Comparison of ENCODE assay signal across 32 mouse cellular contexts in the genomic region with DNA sequence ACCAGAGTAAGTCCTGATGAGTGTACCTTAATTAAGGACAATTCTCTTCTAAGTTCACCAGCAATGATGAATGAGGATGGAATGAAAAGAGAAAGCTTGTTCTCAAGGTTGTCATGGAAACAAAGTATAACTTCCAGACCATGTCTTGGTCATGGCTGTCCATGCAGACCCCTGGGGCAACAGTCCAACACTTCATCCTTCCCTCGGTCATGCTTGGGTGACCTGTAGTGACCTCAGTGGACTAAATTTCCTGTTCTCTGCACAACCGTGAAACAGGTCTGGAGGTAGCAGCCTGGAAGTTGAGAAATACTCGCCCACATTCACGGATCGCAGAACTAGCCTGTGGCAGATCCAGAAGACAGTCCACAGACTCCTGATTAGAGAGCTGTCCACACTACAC. TPM values are rescaled to one million over a fixed set of nuclear protein-coding genes. Genes with fewer than 3 reads are reported as not detected.
A peak's percentile ranks its signal among the peaks of the same experiment; 100 is the strongest.
DNase-seq lines count a peak whose midpoint lies in the region; ATAC-seq and TF ChIP-seq lines count a peak whose summit lies in the region.
"Had no signal": no experiment of that assay in that cellular context is flagged by ENCODE, and none has a peak within 500 bp of the region (broad histone marks: within the 10 kb centered on the region; RNA-seq: fewer than 3 reads in every experiment).

No protein-coding gene starts in this region.

- H3K36me3 ChIP-seq in kidney, adult 2 months (ENCODE audit: control insufficient read depth, insufficient read depth, low read length) = no peaks in the 10 kb centered on the region
- H3K36me3 ChIP-seq in kidney, postnatal 0 days (ENCODE audit: insufficient read depth, low read length) = no peaks in the 10 kb centered on the region
- no peaks in the 10 kb centered on the region for H3K36me3 ChIP-seq in CH12.LX (replicated peaks in 1 of 2; ENCODE audit: control insufficient read depth in 1 of 2, insufficient read depth in 1 of 2, low read length in 1 of 2)
- no peaks in the 10 kb centered on the region for H3K36me3 ChIP-seq in limb, embryonic 13.5 days
- H3K36me3 ChIP-seq: embryonic facial prominence, embryonic 10.5 days; embryonic facial prominence, embryonic 15.5 days; forebrain, embryonic 12.5 days; hindbrain, embryonic 15.5 days; midbrain, embryonic 12.5 days; neural tube, embryonic 12.5 days had no signal

- no peak for TF ChIP-seq EP300 in CH12.LX (IDR thresholded peaks at IDR 0.05; ENCODE audit: low read length)

- no peak for TF ChIP-seq POLR2A in kidney, adult 2 months (IDR thresholded peaks at IDR 0.05; ENCODE audit: low read depth, low read length)
- TF ChIP-seq POLR2A in CH12.LX (IDR thresholded peaks at IDR 0.05; ENCODE audit: low read depth, low read length) = no peak

- in situ Hi-C loops in CH12.LX (cut with MboI; ENCODE audit: low pct_ligation_motif_present, low pct_unique_long_range_greater_than_20kb, low sequenced_read_pairs) = no loop called here

- DNase-seq in kidney, adult 2 months = peak; percentile 7
- no peak for DNase-seq in kidney, adult 18-20 months
- no peak for DNase-seq in kidney, postnatal 0 days (ENCODE audit: low spot score)
- DNase-seq in kidney, adult 11 months = no peak
- DNase-seq in CH12.LX (ENCODE audit: extremely low read depth) = no peak
- DNase-seq in layer of hippocampus, adult 9-10 months (ENCODE audit: low spot score) = no peak
- DNase-seq: adrenal gland, adult 2 months; adrenal gland, postnatal 36 days; cerebellum, adult 18-20 months; cerebellum, postnatal 10 days; forebrain, postnatal 0 days; heart, postnatal 14 days; left cerebral cortex, postnatal 4 days; lung, postnatal 4 days; right cerebral cortex, adult 18-20 months; spleen, adult 18-20 months; thymus, adult 2 months; thymus, postnatal 36 days had no signal

- no peaks in the 10 kb centered on the region for H3K27me3 ChIP-seq in kidney, adult 2 months (replicated peaks; ENCODE audit: control insufficient read depth, insufficient read depth, low read length)
- H3K27me3 ChIP-seq in kidney, postnatal 0 days (ENCODE audit: insufficient read depth, low read length) = no peaks in the 10 kb centered on the region
- no peaks in the 10 kb centered on the region for H3K27me3 ChIP-seq in CH12.LX (replicated peaks)
- H3K27me3 ChIP-seq in limb, embryonic 13.5 days = peaks cover 8% of the 10 kb centered on the region
- H3K27me3 ChIP-seq: embryonic facial prominence, embryonic 15.5 days; forebrain, embryonic 12.5 days; hindbrain, embryonic 15.5 days; megakaryocyte, embryonic 14.5 days; midbrain, embryonic 12.5 days; neural tube, embryonic 12.5 days had no signal

- TF ChIP-seq CTCF in kidney, adult 2 months (conservative IDR thresholded peaks at IDR 0.05; ENCODE audit: insufficient read depth, insufficient read length, low read depth, low read length) = no peak
- TF ChIP-seq CTCF in kidney, postnatal 0 days (IDR thresholded peaks at IDR 0.05; ENCODE audit: low read depth) = no peak
- no peak for TF ChIP-seq CTCF in CH12.LX (conservative IDR thresholded peaks at IDR 0.05 in 1 of 2, IDR thresholded peaks at IDR 0.05 in 1 of 2; ENCODE audit: low read depth in 2 of 2, low read length in 2 of 2)

- dilution Hi-C loops in CH12.LX (cut with MboI; ENCODE audit: extremely low pct_ligation_motif_present, extremely low pct_unique_long_range_greater_than_20kb, low sequenced_read_pairs) = no loop called here

- no peaks in the 10 kb centered on the region for H3K9me3 ChIP-seq in kidney, postnatal 0 days (replicated peaks; ENCODE audit: low read length)
- no peaks in the 10 kb centered on the region for H3K9me3 ChIP-seq in CH12.LX (replicated peaks; ENCODE audit: low read length)
- H3K9me3 ChIP-seq in limb, embryonic 13.5 days = peaks cover 9% of the 10 kb centered on the region; the same call in 1 of the 2 replicates
- H3K9me3 ChIP-seq: forebrain, embryonic 12.5 days; midbrain, embryonic 12.5 days had no signal

- no peak overlapping the region for H3K4me3 ChIP-seq in kidney, adult 2 months (ENCODE audit: insufficient read depth, low read depth, low read length)
- H3K4me3 ChIP-seq in kidney, postnatal 0 days (replicated peaks; ENCODE audit: low read depth, low read length) = no peak overlapping the region
- no peak overlapping the region for H3K4me3 ChIP-seq in CH12.LX (replicated peaks in 1 of 3; ENCODE audit: low read depth in 2 of 3, low read length in 2 of 3, poor library complexity in 1 of 3)
- no peak overlapping the region for H3K4me3 ChIP-seq in limb, embryonic 13.5 days
- H3K4me3 ChIP-seq: embryonic facial prominence, embryonic 10.5 days; embryonic facial prominence, embryonic 15.5 days; forebrain, embryonic 12.5 days; hindbrain, embryonic 10.5 days; hindbrain, embryonic 15.5 days; megakaryocyte, embryonic 14.5 days; midbrain, embryonic 12.5 days; myocyte; neural tube, embryonic 12.5 days had no signal

- TF ChIP-seq RAD21 in CH12.LX (IDR thresholded peaks at IDR 0.05; ENCODE audit: low read depth, low read length) = no peak

- peak; percentile 54; the same call in 1 of the 2 replicates for ATAC-seq in kidney, postnatal 0 days (replicated peaks; ENCODE audit: low FRiP score, low read depth)
- peak; percentile 21; the same call in 1 of the 2 replicates for ATAC-seq in limb, embryonic 13.5 days (ENCODE audit: low FRiP score, low read depth)
- ATAC-seq: activated CD4-positive, CD25-positive, alpha-beta regulatory T cell, adult 4 months; CD4-positive, CD25-positive, alpha-beta regulatory T cell, adult 4 months; forebrain, postnatal 0 days; inflammation-experienced regulatory T-cells, adult 6 months had no signal

- H3K4me2 ChIP-seq in kidney, postnatal 0 days (ENCODE audit: low read length) = no peak overlapping the region
- peak overlapping the region; percentile 17; the same call in 1 of the 2 replicates for H3K4me2 ChIP-seq in CH12.LX (ENCODE audit: insufficient read depth, low read depth, poor library complexity, severe bottlenecking)
- H3K4me2 ChIP-seq in limb, embryonic 13.5 days (replicated peaks) = no peak overlapping the region
- H3K4me2 ChIP-seq: embryonic facial prominence, embryonic 15.5 days; forebrain, embryonic 12.5 days; hindbrain, embryonic 15.5 days; midbrain, embryonic 12.5 days; neural tube, embryonic 12.5 days had no signal

- WGBS in kidney, adult 2 months = 37% methylated on average over 5 of the region's 5 CpGs
- WGBS in kidney, postnatal 0 days = 45% methylated on average over 5 of the region's 5 CpGs
- 58% methylated on average over 5 of the region's 5 CpGs for whole genome bisulfite sequencing in limb, embryonic 13.5 days

- H3K4me1 ChIP-seq in kidney, adult 2 months (ENCODE audit: control insufficient read depth, insufficient read depth, low read length) = no peaks in the 10 kb centered on the region
- no peaks in the 10 kb centered on the region for H3K4me1 ChIP-seq in kidney, postnatal 0 days (replicated peaks; ENCODE audit: insufficient read depth, low read length)
- no peaks in the 10 kb centered on the region for H3K4me1 ChIP-seq in CH12.LX (ENCODE audit: control insufficient read depth in 1 of 2, insufficient read depth in 2 of 2)
- peaks cover 22% of the 10 kb centered on the region for H3K4me1 ChIP-seq in limb, embryonic 13.5 days
- H3K4me1 ChIP-seq: embryonic facial prominence, embryonic 10.5 days; embryonic facial prominence, embryonic 15.5 days; forebrain, embryonic 12.5 days; hindbrain, embryonic 10.5 days; hindbrain, embryonic 15.5 days; megakaryocyte, embryonic 14.5 days; midbrain, embryonic 12.5 days; neural tube, embryonic 12.5 days had no signal

- no peak overlapping the region for H3K9ac ChIP-seq in kidney, postnatal 0 days (ENCODE audit: low read depth, low read length)
- no peak overlapping the region for H3K9ac ChIP-seq in CH12.LX (ENCODE audit: insufficient read depth, low read depth)
- no peak overlapping the region for H3K9ac ChIP-seq in limb, embryonic 13.5 days
- H3K9ac ChIP-seq: embryonic facial prominence, embryonic 15.5 days; forebrain, embryonic 12.5 days; forebrain, postnatal 0 days; hindbrain, embryonic 15.5 days; midbrain, embryonic 12.5 days; neural tube, embryonic 12.5 days had no signal

- no peaks in the 10 kb centered on the region for H3K79me2 ChIP-seq in CH12.LX (replicated peaks; ENCODE audit: control insufficient read depth, extremely low read depth, insufficient read depth, poor library complexity, severe bottlenecking)

- H3K27ac ChIP-seq in kidney, adult 2 months (ENCODE audit: insufficient read depth, low read depth, low read length) = no peak overlapping the region
- no peak overlapping the region for H3K27ac ChIP-seq in kidney, postnatal 0 days
- H3K27ac ChIP-seq in CH12.LX (ENCODE audit: insufficient read depth, low read depth) = no peak overlapping the region
- no peak overlapping the region for H3K27ac ChIP-seq in limb, embryonic 13.5 days
- H3K27ac ChIP-seq: embryonic facial prominence, embryonic 10.5 days; embryonic facial prominence, embryonic 15.5 days; forebrain, embryonic 12.5 days; hindbrain, embryonic 10.5 days; hindbrain, embryonic 15.5 days; midbrain, embryonic 12.5 days; neural tube, embryonic 12.5 days had no signal

TF ChIP-seq in CH12.LX, 34 proteins besides CTCF, POLR2A, EP300 and RAD21 (continues in another document):
- TF ChIP-seq TCF12 (IDR thresholded peaks at IDR 0.05; ENCODE audit: low read depth, low read length) (no peak), ZNF384 (IDR thresholded peaks at IDR 0.05; ENCODE audit: low read depth, low read length) (no peak), MEF2A (IDR thresholded peaks at IDR 0.05; ENCODE audit: borderline replicate concordance, low read depth, low read length) (no peak), MXI1 (IDR thresholded peaks at IDR 0.05; ENCODE audit: low read depth, low read length) (no peak), MAX (IDR thresholded peaks at IDR 0.05; ENCODE audit: low read length) (no peak), ZMIZ1 (IDR thresholded peaks at IDR 0.05; ENCODE audit: low read depth, low read length) (no peak), SMC3 (IDR thresholded peaks at IDR 0.05; ENCODE audit: low read depth, low read length) (no peak), RCOR1 (conservative IDR thresholded peaks at IDR 0.05; ENCODE audit: low read depth, low read length) (no peak), PAX5 (IDR thresholded peaks at IDR 0.05; ENCODE audit: low read length) (no peak), MAZ (IDR thresholded peaks at IDR 0.05; ENCODE audit: low read depth, low read length) (no peak), USF2 (conservative IDR thresholded peaks at IDR 0.05; ENCODE audit: low read depth, low read length) (no peak), NRF1 (IDR thresholded peaks at IDR 0.05; ENCODE audit: low read depth, low read length) (no peak), JUND (conservative IDR thresholded peaks at IDR 0.05; ENCODE audit: low read depth, low read length) (no peak), ZKSCAN1 (IDR thresholded peaks at IDR 0.05; ENCODE audit: borderline replicate concordance, low read depth, low read length) (no peak)

RNA-seq across cellular contexts. Expression of gene Enpp6, which starts 50.7 kb away (rescaled TPM):
- polyA plus RNA-seq in kidney, adult 2 months (2012; rRNA removed) = 185 and 205 TPM in 2 replicates
- polyA plus RNA-seq in kidney, postnatal 0 days (2015; fragmentation: Nextera tagmentation; extraction: Ambion mirVana) = 2.1 and 2.3 TPM in 2 replicates
- total RNA-seq in CH12.LX (2012; rRNA removed) = not detected in 2 replicates
- 0.15 TPM in 1 of 2 replicates, not detected in the other for total RNA-seq in CH12.LX (2014; rRNA removed)
- polyA plus RNA-seq in CH12.LX (2012; ENCODE audit: insufficient read length, low read depth) = not detected in 2 replicates
- 1.6 and 1.7 TPM in 2 replicates for polyA plus RNA-seq in limb, embryonic 13.5 days (2015; fragmentation: Nextera tagmentation; extraction: Ambion mirVana)
- total RNA-seq: common myeloid progenitor, adult 5-6 weeks had no signal
- polyA plus RNA-seq: myocyte had no signal

Comparison
In these comparisons a context has a peak if more than half of its experiments do, and no peak if none do; other contexts are left out.
1. RNA of gene Enpp6, which starts 50.7 kb away (polyA plus RNA-seq): 185 to 205 TPM in kidney, adult 2 months; 2.1 to 2.3 TPM in kidney, postnatal 0 days, 1.6 to 1.7 TPM in limb, embryonic 13.5 days and not detected in CH12.LX; every median in the first group is over 10 times any median in the second.